Mouse (Mus musculus) CH12.LX (cell line): Measurements from ENCODE around the gene Gm49396. TPM values are rescaled to one million over a fixed set of nuclear protein-coding genes. Genes with fewer than 3 reads are reported as not detected.
A peak's percentile ranks its signal among the peaks of the same experiment; 100 is the strongest.

Experiments used
- DNase-seq: peaks from one replicate; pipeline ENCODE4 v3.0.0-alpha.2; 2013; ENCODE audit errors: extremely low read depth
- H3K27ac ChIP-seq: 2 replicates; pipeline ENCODE4 v1.5.1; 2012; ENCODE audit warnings: low read depth, mild to moderate bottlenecking, control low read depth, moderate library complexity; ENCODE audit not compliant: insufficient read depth
- H3K27me3 ChIP-seq: replicated peaks from 2 replicates; pipeline ENCODE3; 2012; ENCODE audit warnings: inconsistent platforms
- H3K36me3 ChIP-seq, 2 experiments: replicated peaks in 1 of 2; 2 replicates each; pipeline versions ENCODE3 to v1.6.1; 2012; ENCODE audit warnings: inconsistent platforms in 1 of 2, low read length in 1 of 2, mild to moderate bottlenecking in 1 of 2, mixed read lengths in 1 of 2, moderate library complexity in 1 of 2; ENCODE audit not compliant: control insufficient read depth in 1 of 2, insufficient read depth in 1 of 2
- H3K4me1 ChIP-seq, 2 experiments: 2 replicates each; pipeline ENCODE4 v1.6.1; 2012; ENCODE audit warnings: inconsistent platforms in 1 of 2, moderate library complexity in 1 of 2; ENCODE audit not compliant: insufficient read depth in 2 of 2, control insufficient read depth in 1 of 2
- H3K4me2 ChIP-seq: 2 replicates; pipeline ENCODE4 v1.6.1; 2012; ENCODE audit warnings: low read depth, mild to moderate bottlenecking, control low read depth; ENCODE audit not compliant: poor library complexity, insufficient read depth, severe bottlenecking
- H3K4me3 ChIP-seq, 3 experiments: fragments of 150-350 bp in 1 of 3; sonication (generic) in 1 of 3; replicated peaks in 1 of 3; 2 replicates each; pipeline versions ENCODE3 to v1.5.1; 2011 to 2012; ENCODE audit warnings: low read depth in 2 of 3, low read length in 2 of 3, mild to moderate bottlenecking in 2 of 3, moderate library complexity in 2 of 3, control low read depth in 1 of 3, improper control_type of control experiment in 1 of 3, inconsistent platforms in 1 of 3, mixed read lengths in 1 of 3; ENCODE audit not compliant: poor library complexity in 1 of 3
- H3K79me2 ChIP-seq: replicated peaks from 2 replicates; pipeline ENCODE4 v1.6.1; 2012; ENCODE audit warnings: mild to moderate bottlenecking, moderate library complexity; ENCODE audit not compliant: control insufficient read depth, poor library complexity, insufficient read depth, severe bottlenecking; ENCODE audit errors: extremely low read depth
- H3K9ac ChIP-seq: 2 replicates; pipeline ENCODE4 v1.6.1; 2012; ENCODE audit warnings: low read depth, mild to moderate bottlenecking, control low read depth, moderate library complexity; ENCODE audit not compliant: insufficient read depth
- H3K9me3 ChIP-seq: replicated peaks from 2 replicates; pipeline ENCODE3; 2012; ENCODE audit warnings: low read length, inconsistent platforms, mixed read lengths
- BHLHE40 ChIP-seq: IDR thresholded peaks from 2 replicates; pipeline ENCODE4 v1.6.1; 2011; ENCODE audit warnings: mild to moderate bottlenecking, low read depth, low read length, improper control_type of control experiment
- CHD2 ChIP-seq: IDR thresholded peaks from 2 replicates; pipeline ENCODE4 v1.6.1; 2011; ENCODE audit warnings: low read length, improper control_type of control experiment
- CTCF ChIP-seq, 2 experiments: IDR thresholded peaks in 1 of 2; conservative IDR thresholded peaks in 1 of 2; 2 replicates each; pipeline ENCODE4 v1.5.1; 2011 to 2012; ENCODE audit warnings: low read depth in 2 of 2, low read length in 2 of 2, improper control_type of control experiment in 1 of 2, inconsistent platforms in 1 of 2, mild to moderate bottlenecking in 1 of 2, moderate library complexity in 1 of 2
- ELF1 ChIP-seq: IDR thresholded peaks from 2 replicates; pipeline ENCODE4 v1.6.1; 2014; ENCODE audit warnings: low read depth, mild to moderate bottlenecking, inconsistent platforms, low read length, improper control_type of control experiment
- EP300 ChIP-seq: IDR thresholded peaks from 2 replicates; pipeline ENCODE4 v1.6.1; 2011; ENCODE audit warnings: low read length, improper control_type of control experiment
- ETS1 ChIP-seq: conservative IDR thresholded peaks from 2 replicates; pipeline ENCODE4 v1.6.1; 2012; ENCODE audit warnings: low read depth, mild to moderate bottlenecking, inconsistent platforms, low read length, improper control_type of control experiment, moderate library complexity
- HCFC1 ChIP-seq: IDR thresholded peaks from 2 replicates; pipeline ENCODE4 v1.6.1; 2012; ENCODE audit warnings: low read depth, mild to moderate bottlenecking, inconsistent platforms, low read length, improper control_type of control experiment
- IRF4 ChIP-seq: IDR thresholded peaks from 2 replicates; pipeline ENCODE4 v1.6.1; 2014; ENCODE audit warnings: low read depth, mild to moderate bottlenecking, inconsistent platforms, low read length, improper control_type of control experiment
- JUND ChIP-seq: conservative IDR thresholded peaks from 2 replicates; pipeline ENCODE4 v1.6.1; 2011; ENCODE audit warnings: low read depth, low read length, improper control_type of control experiment
- MAX ChIP-seq: IDR thresholded peaks from 2 replicates; pipeline ENCODE4 v1.6.1; 2011; ENCODE audit warnings: low read length, improper control_type of control experiment
- MAZ ChIP-seq: IDR thresholded peaks from 2 replicates; pipeline ENCODE4 v1.6.1; 2012; ENCODE audit warnings: low read depth, mild to moderate bottlenecking, inconsistent platforms, low read length, improper control_type of control experiment, moderate library complexity
- MEF2A ChIP-seq: IDR thresholded peaks from 2 replicates; pipeline ENCODE4 v1.6.1; 2014; ENCODE audit warnings: low read depth, mild to moderate bottlenecking, inconsistent platforms, low read length, improper control_type of control experiment, borderline replicate concordance
- MXI1 ChIP-seq: IDR thresholded peaks from 2 replicates; pipeline ENCODE4 v1.6.1; 2011; ENCODE audit warnings: mild to moderate bottlenecking, low read depth, low read length, improper control_type of control experiment
- MYC ChIP-seq: IDR thresholded peaks from 2 replicates; pipeline ENCODE4 v1.6.1; 2011; ENCODE audit warnings: low read depth, mild to moderate bottlenecking, improper control_type of control experiment, low read length
- NELFE ChIP-seq: IDR thresholded peaks from 2 replicates; pipeline ENCODE4 v1.6.1; 2011; ENCODE audit warnings: low read depth, low read length, improper control_type of control experiment
- NRF1 ChIP-seq: IDR thresholded peaks from 2 replicates; pipeline ENCODE4 v1.6.1; 2014; ENCODE audit warnings: low read depth, mild to moderate bottlenecking, inconsistent platforms, low read length, improper control_type of control experiment, moderate library complexity
- RAD21 ChIP-seq: IDR thresholded peaks from 2 replicates; pipeline ENCODE4 v1.6.1; 2011; ENCODE audit warnings: low read depth, mild to moderate bottlenecking, low read length, improper control_type of control experiment, moderate library complexity
- RCOR1 ChIP-seq: conservative IDR thresholded peaks from 2 replicates; pipeline ENCODE4 v1.6.1; 2012; ENCODE audit warnings: low read depth, mild to moderate bottlenecking, inconsistent platforms, low read length, improper control_type of control experiment
- SIN3A ChIP-seq: IDR thresholded peaks from 2 replicates; pipeline ENCODE4 v1.6.1; 2012; ENCODE audit warnings: low read length, improper control_type of control experiment, inconsistent platforms
- SMC3 ChIP-seq: IDR thresholded peaks from 2 replicates; pipeline ENCODE4 v1.6.1; 2011; ENCODE audit warnings: low read depth, low read length, improper control_type of control experiment
- TBP ChIP-seq: conservative IDR thresholded peaks from 2 replicates; pipeline ENCODE4 v1.6.1; 2011; ENCODE audit warnings: low read depth, low read length, improper control_type of control experiment
- TCF12 ChIP-seq: IDR thresholded peaks from 2 replicates; pipeline ENCODE4 v1.6.1; 2014; ENCODE audit warnings: low read depth, mild to moderate bottlenecking, inconsistent platforms, low read length, improper control_type of control experiment
- ZC3H11A ChIP-seq: IDR thresholded peaks from 2 replicates; pipeline ENCODE4 v1.6.1; 2012; ENCODE audit warnings: low read depth, mild to moderate bottlenecking, inconsistent platforms, low read length, improper control_type of control experiment
- ZMIZ1 ChIP-seq: IDR thresholded peaks from 2 replicates; pipeline ENCODE4 v1.6.1; 2012; ENCODE audit warnings: low read depth, mild to moderate bottlenecking, inconsistent platforms, low read length, improper control_type of control experiment
- ZNF384 ChIP-seq: IDR thresholded peaks from 2 replicates; pipeline ENCODE4 v1.6.1; 2012; ENCODE audit warnings: low read depth, low read length, improper control_type of control experiment, inconsistent platforms
- dilution Hi-C: fragments of 300-500 bp; cut with MboI; formaldehyde crosslinking; loops from 2 replicates; pipeline ENCODE4 v1.14.3; 2020; ENCODE audit warnings: low sequenced_read_pairs; ENCODE audit not compliant: extremely low pct_unique_long_range_greater_than_20kb, extremely low pct_ligation_motif_present
- in situ Hi-C: fragments of 300-500 bp; cut with MboI; formaldehyde crosslinking; loops from 3 replicates; pipeline ENCODE4 v1.14.3; 2019; ENCODE audit warnings: low sequenced_read_pairs, low pct_ligation_motif_present, low pct_unique_long_range_greater_than_20kb, mixed read lengths
- polyA plus RNA-seq: library from polyadenylated mRNA; unstranded; fragments of >175 nt; gene quantifications from 2 replicates; pipeline ENCODE4 v1.2.1, GENCODE M21; 2012; ENCODE audit warnings: low read depth; ENCODE audit not compliant: insufficient read length
- total RNA-seq, 2 experiments: library from RNA; depleted of rRNA; stranded (reverse); fragments of 300-350 nt in 1 of 2; fragments of >200 nt in 1 of 2; gene quantifications; 2 replicates each; pipeline ENCODE4 v1.2.3; 2012 to 2014

The Gm49396 gene
- total and polyA plus RNA-seq, 3 experiments = 1.9 to 3.3 (median 2.7) TPM

GRCm38 (mm10) chr7:30607706-30608309 is 44.7 kb downstream of the Gm49396 start:
- TF ChIP-seq BHLHE40 (0 out of 2 replicates have a peak, but pooled peaks have one; percentile 33), ELF1 (peak; percentile 45), MXI1 (0 out of 2 replicates have a peak, but pooled peaks have one; percentile 30), IRF4 (peak; percentile 63; the same call in 1 of the 2 replicates), CTCF (conservative IDR thresholded peaks at IDR 0.05 in 1 of 2, IDR thresholded peaks at IDR 0.05 in 1 of 2; ENCODE audit: low read depth in 2 of 2, low read length in 2 of 2) (peak; percentile 68 to 95), JUND (peak; percentile 35; the same call in 1 of the 2 replicates), SIN3A (peak; percentile 75), ZNF384 (no peak), NELFE (peak; percentile 63; the same call in 1 of the 2 replicates), MAX (peak; percentile 56; the same call in 1 of the 2 replicates), SMC3 (peak; percentile 97), TBP (no peak), HCFC1 (peak; percentile 39), MYC (peak; percentile 75; the same call in 1 of the 2 replicates), ZC3H11A (peak; percentile 91), RCOR1 (no peak), MEF2A (peak; percentile 51; the same call in 1 of the 2 replicates), ZMIZ1 (no peak), TCF12 (0 out of 2 replicates have a peak, but pooled peaks have one; percentile 31), ETS1 (no peak), RAD21 (peak; percentile 96), MAZ (peak; percentile 99), CHD2 (peak; percentile 80), EP300 (0 out of 2 replicates have a peak, but pooled peaks have one; percentile 9), NRF1 (0 out of 2 replicates have a peak, but pooled peaks have one; percentile 23)
- H3K9ac ChIP-seq = no peak overlapping the region
- H3K4me3 ChIP-seq = no peak overlapping the region
- in situ Hi-C loops (loop anchor here (5.0 kb wide), 1 partner anchor 51 kb away; the partner anchor contains the start of gene Lin37), dilution Hi-C loops (no loop called here)
- H3K4me1 ChIP-seq = peaks cover 23 to 29% of the 10 kb centered on the region in 2 experiments
- peaks cover 3% of the 10 kb centered on the region for H3K79me2 ChIP-seq
- DNase-seq = peak; percentile 85
- H3K27ac ChIP-seq = no peak overlapping the region
- no peaks in the 10 kb centered on the region for H3K27me3 ChIP-seq
- no peak overlapping the region for H3K4me2 ChIP-seq
- no peaks in the 10 kb centered on the region for H3K9me3 ChIP-seq
- H3K36me3 ChIP-seq = peaks cover 0 to 26% of the 10 kb centered on the region in 2 experiments
